Mouse (Mus musculus) kidney, adult 2 months (tissue): Measurements from ENCODE around the gene Gng12. TPM values are rescaled to one million over a fixed set of nuclear protein-coding genes. Genes with fewer than 3 reads are reported as not detected.
A peak's percentile ranks its signal among the peaks of the same experiment; 100 is the strongest.
"Not testable (repeated sequence)": the region's sequence is repeated elsewhere in the genome, so short reads cannot be mapped to it uniquely, and the experiment has no call there.

Experiments
- DNase-seq: peaks from one replicate; pipeline ENCODE4 v3.0.0; 2021
- H3K27ac ChIP-seq: fragments of 200-500 bp; 2 replicates; pipeline ENCODE4 v1.5.1; 2012; ENCODE audit warnings: low read depth, low read length, control low read depth, inconsistent platforms; ENCODE audit not compliant: insufficient read depth
- H3K27me3 ChIP-seq: fragments of 200-500 bp; replicated peaks from 2 replicates; pipeline ENCODE4 v1.6.1; 2012; ENCODE audit warnings: mild to moderate bottlenecking, moderate library complexity, low read length, inconsistent platforms; ENCODE audit not compliant: control insufficient read depth, insufficient read depth
- H3K36me3 ChIP-seq: fragments of 200-500 bp; 2 replicates; pipeline ENCODE4 v1.6.1; 2012; ENCODE audit warnings: mild to moderate bottlenecking, moderate library complexity, low read length, inconsistent platforms; ENCODE audit not compliant: control insufficient read depth, insufficient read depth
- H3K4me1 ChIP-seq: fragments of 200-500 bp; 2 replicates; pipeline ENCODE4 v1.6.1; 2011; ENCODE audit warnings: low read length; ENCODE audit not compliant: control insufficient read depth, insufficient read depth
- H3K4me3 ChIP-seq: fragments of 200-500 bp; 2 replicates; pipeline ENCODE4 v1.5.1; 2011; ENCODE audit warnings: mild to moderate bottlenecking, low read depth, low read length, control low read depth; ENCODE audit not compliant: insufficient read depth
- CTCF ChIP-seq: fragments of 200-500 bp; conservative IDR thresholded peaks from 2 replicates; pipeline ENCODE4 v1.5.1; 2011; ENCODE audit warnings: low read depth, mild to moderate bottlenecking, control low read depth, low read length, moderate library complexity, mixed read lengths; ENCODE audit not compliant: insufficient read depth, insufficient read length
- POLR2A ChIP-seq: fragments of 200-500 bp; IDR thresholded peaks from one replicate; pipeline ENCODE4 v1.6.1; 2011; ENCODE audit warnings: low read depth, low read length, control low read depth
- WGBS: fragments of 180-500 bp; shearing (Covaris S2); methylation state at CpG from one replicate; pipeline ENCODE4 v1.1.7; 2018; 5-methylcytosine and 5-hydroxymethylcytosine counted together
- polyA plus RNA-seq: library from polyadenylated mRNA; depleted of rRNA; stranded (reverse); fragments of >200 nt; gene quantifications from 2 replicates; pipeline ENCODE4 v1.2.3, GENCODE M21; 2012

Gene Gng12
- polyA plus RNA-seq, 1 experiment = 102 TPM

DNA sequence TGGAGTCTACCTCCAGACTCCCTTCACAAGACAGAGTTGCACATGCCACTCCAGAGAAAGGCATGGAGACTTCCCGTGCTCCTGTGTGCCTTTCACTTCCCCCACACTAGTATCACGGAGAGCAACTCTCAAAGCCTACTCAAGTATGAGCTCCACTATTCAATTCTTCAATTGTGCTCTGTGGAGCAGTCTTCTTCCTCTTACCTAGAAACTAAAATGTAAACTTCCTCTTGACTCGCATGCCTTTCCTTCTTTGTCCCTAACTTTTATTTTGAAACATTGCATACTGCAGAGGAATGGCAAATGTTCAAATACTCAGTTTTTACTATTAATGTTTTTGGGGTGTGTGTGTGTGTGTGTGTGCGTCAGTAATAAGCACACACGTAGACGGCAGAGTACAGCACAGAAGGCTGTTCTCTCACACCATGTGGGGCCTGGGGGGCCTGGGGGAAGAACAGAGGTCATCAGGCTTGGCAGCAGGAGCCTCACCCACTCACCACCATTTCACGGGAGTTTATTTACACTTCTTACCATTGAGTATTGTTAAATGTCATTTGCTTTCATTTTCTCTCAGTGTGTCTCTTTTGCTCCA, 120.4 kb downstream of the Gng12 start:
- DNase-seq = no peak
- Histone ChIP-seq H3K27ac (0 out of 2 replicates have a peak overlapping the region, but pooled peaks have one; percentile 64), H3K4me1 (peaks cover 37% of the 10 kb centered on the region), H3K36me3 (peaks cover 1% of the 10 kb centered on the region; the same call in 1 of the 2 replicates), H3K4me3 (no peak overlapping the region), H3K27me3 (no peaks in the 10 kb centered on the region)
- no peak for TF ChIP-seq CTCF
- no peak for TF ChIP-seq POLR2A
- 50% methylated on average over 7 of the region's 7 CpGs for WGBS

- no peak overlapping the region for H3K4me3 ChIP-seq
- WGBS = 81% methylated on average over 4 of the region's 4 CpGs
- no peaks in the 10 kb centered on the region for H3K27me3 ChIP-seq
- no peak for TF ChIP-seq POLR2A
- no peak for TF ChIP-seq CTCF
- no peak overlapping the region for H3K27ac ChIP-seq
- H3K4me1 ChIP-seq = peaks cover 30% of the 10 kb centered on the region
- peaks cover 1% of the 10 kb centered on the region for H3K36me3 ChIP-seq
- no peak for DNase-seq
Measured at GRCm38 (mm10) chr6:67018365-67018764, 122.2 kb downstream of the Gng12 start.

DNA sequence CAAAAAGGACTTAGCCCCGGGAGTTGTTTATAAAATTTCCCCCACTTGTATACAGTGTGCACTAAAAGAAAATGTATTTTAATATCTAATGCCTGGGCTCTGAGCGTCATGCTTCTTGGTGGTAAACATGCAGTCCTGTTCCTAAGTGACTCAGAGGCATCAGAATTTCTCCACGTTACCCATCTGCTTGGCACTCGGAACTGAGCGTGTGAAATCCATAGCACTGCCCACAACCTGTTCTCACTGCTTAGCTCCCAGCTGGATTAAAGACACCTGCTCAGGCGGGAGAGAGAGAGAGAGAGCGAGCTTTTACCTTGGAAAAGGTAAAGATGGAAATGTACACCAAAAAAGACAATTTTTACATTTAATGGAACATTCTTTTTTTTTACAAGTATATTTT, 122.8 kb downstream of the Gng12 start:
- DNase-seq, H3K27me3 ChIP-seq, H3K36me3 ChIP-seq, H3K4me3 ChIP-seq, H3K27ac ChIP-seq: not testable (repeated sequence)
- WGBS = 90% methylated on average over 7 of the region's 7 CpGs
- H3K4me1 ChIP-seq = peaks cover 24% of the 10 kb centered on the region

- peaks cover 1% of the 10 kb centered on the region for H3K36me3 ChIP-seq
- 92% methylated on average over 5 of the region's 5 CpGs for WGBS
- no peak for DNase-seq
Measured at GRCm38 (mm10) chr6:67021308-67021707, 125.1 kb downstream of the Gng12 start.

DNA sequence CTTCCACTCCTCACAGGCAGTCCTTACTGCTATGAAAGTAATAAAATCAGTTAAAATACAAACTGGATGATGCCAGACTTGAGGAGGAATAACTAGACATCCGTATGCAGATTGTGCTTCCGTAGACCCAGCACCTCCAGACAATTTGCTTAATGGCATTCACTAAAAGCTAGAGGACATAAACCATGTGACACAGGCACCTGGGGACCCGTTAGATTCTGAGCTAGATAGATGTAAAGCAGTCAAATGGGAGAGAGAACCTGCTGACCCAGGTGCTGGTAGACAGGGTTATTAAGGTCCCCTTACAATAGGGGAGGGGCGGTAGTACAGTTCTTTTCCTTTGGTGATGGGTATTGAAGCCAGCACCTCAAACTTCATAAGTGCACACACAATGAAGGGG, 127.5 kb downstream of the Gng12 start:
- H3K27me3 ChIP-seq = no peaks in the 10 kb centered on the region
- no peak overlapping the region for H3K4me3 ChIP-seq
- no peak for TF ChIP-seq POLR2A
- TF ChIP-seq CTCF = no peak
- peaks cover 7% of the 10 kb centered on the region for H3K4me1 ChIP-seq
- DNase-seq = peak; percentile 24
- 61% methylated on average over 4 of the region's 4 CpGs for WGBS
- no peaks in the 10 kb centered on the region; the same call in none of the 2 replicates for H3K36me3 ChIP-seq
- H3K27ac ChIP-seq = no peak overlapping the region

More at GRCm38 (mm10) chr6:67021308-67021707, 125.1 kb downstream of the Gng12 start:
- Histone ChIP-seq H3K4me1 (peaks cover 5% of the 10 kb centered on the region), H3K27ac (no peak overlapping the region), H3K27me3 (no peaks in the 10 kb centered on the region), H3K4me3 (no peak overlapping the region)
- TF ChIP-seq POLR2A (no peak), CTCF (no peak)

DNA sequence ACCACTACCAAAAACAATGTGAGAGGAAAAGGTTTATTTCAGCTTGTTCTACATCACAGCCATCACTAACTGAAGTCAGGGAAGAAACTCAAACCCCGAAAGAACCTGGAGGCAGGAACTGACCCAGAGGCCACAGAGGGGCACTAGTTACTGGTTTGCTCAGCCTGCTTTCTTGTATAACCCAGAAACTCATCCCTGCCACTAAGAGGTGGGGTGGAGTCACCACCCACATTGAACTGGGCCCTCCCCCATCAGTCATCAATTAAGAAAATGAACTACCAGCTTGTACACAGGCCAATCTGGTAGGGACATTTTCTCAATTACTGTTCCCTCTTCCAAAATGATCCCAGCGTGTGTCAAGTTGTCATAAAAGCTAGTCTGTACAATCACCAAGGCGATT, 130.5 kb downstream of the Gng12 start:
- Histone ChIP-seq H3K36me3 (no peaks in the 10 kb centered on the region; the same call in 1 of the 2 replicates), H3K4me3 (no peak overlapping the region), H3K27ac (no peak overlapping the region), H3K4me1 (peaks cover 9% of the 10 kb centered on the region), H3K27me3 (no peaks in the 10 kb centered on the region)
- TF ChIP-seq POLR2A (no peak), CTCF (no peak)
- 65% methylated on average over 3 of the region's 3 CpGs for WGBS
- peak; percentile 56 for DNase-seq

GRCm38 (mm10) chr6:67027438-67028142, 131.4 kb downstream of the Gng12 start:
- Histone ChIP-seq H3K27me3 (no peaks in the 10 kb centered on the region), H3K27ac (peak overlapping the region; percentile 66; the same call in 1 of the 2 replicates), H3K4me1 (peaks cover 9% of the 10 kb centered on the region), H3K4me3 (no peak overlapping the region), H3K36me3 (no peaks in the 10 kb centered on the region; the same call in 1 of the 2 replicates)
- 66% methylated on average over 9 of the region's 9 CpGs for WGBS
- TF ChIP-seq CTCF = no peak
- no peak for TF ChIP-seq POLR2A
- peak; percentile 64 for DNase-seq
